Mouse (Mus musculus) spleen, postnatal 4 days (tissue): Measurements from ENCODE around the gene Pip4k2c.
A peak's percentile ranks its signal among the peaks of the same experiment; 100 is the strongest.

Experiments used
- DNase-seq, 2 experiments: peaks; one replicate each; pipeline ENCODE4 v3.0.0; 2022; ENCODE audit warnings: low spot score in 2 of 2

Pip4k2c gene

DNA sequence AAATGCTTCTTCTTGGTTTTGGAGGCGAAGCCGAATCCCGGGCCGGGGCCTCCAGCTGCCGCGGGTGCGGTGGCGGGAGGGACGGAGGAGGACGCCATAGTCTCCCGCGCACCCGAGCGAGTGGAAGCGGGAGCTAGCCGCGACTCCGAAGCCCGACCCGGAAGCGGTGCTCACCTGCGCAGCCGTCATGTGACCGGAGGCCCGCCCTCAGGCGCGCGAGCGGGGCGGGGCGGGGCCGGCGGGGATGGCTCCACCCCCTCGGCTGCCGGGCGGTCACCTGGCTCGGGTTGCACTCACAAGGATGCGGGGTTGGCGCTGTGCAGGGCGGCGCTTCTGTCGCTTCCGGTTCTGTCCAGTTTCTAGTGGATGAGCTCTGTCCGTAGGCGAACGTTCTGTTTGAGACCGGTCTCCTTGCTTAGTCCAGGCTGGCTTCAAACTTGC lies at the start of gene Pip4k2c:
Pip4k2c (minus strand) TSS at position 172 of the 441 bp plus-strand sequence.
- DNase-seq, result peak; percentile 93 to 97

- DNase-seq, result no peak
Observed at GRCm38 (mm10) chr10:127258489-127258888, 47.1 kb upstream of the Pip4k2c start.

DNA sequence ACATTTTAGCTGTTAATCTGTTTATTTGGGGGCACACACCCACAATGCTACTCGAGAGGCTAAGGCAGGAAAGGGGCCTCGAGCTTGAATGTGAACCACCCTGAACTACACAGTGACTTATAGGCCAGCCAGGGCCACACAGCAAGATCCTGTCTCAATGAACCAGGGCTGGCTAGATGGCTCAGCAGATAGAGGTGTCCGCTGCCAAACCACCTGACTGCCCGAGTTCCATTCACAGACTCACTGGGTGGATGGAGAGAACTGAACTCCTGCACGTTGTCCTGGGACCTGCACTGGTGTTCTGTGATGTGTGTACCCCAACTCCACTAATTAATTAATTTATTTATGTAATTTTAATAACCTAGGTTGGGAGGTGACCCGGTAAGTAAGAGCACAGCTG lies 46.4 kb upstream of the Pip4k2c start:
- no peak for DNase-seq

DNA sequence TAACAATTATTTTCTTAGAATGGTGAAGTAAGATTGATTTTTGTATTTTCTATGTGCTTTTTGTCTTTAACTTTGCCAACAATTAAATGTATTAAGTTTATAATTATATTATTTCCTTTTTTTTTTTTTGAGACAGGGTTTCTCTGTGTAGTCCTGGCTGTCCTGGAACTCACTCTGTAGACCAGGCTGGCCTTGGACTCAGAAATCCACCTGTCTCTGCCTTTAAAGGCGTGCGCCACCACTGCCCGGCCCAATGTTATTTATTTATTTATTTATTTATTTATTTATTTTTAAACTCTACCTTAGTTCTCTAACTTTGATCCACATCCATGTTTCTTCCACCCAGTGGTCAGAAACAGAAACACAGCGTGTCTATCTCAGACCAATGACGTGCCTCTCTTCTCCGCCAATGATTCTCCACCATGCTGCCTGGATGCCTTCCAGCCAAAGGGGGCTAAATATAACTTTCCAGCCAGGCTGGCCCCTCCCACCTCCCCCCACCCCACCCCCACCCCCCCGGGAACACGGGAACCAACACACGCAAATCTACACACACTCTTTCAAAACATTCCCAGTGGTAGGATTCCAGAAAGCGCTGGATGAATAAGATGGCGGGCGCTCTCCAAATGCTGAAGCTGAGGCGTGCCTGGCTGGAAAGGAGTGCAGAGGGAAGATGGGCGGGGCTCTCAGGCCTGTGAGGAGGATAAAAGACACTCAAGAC lies 44.4 kb upstream of the Pip4k2c start:
- DNase-seq, result no peak

DNA sequence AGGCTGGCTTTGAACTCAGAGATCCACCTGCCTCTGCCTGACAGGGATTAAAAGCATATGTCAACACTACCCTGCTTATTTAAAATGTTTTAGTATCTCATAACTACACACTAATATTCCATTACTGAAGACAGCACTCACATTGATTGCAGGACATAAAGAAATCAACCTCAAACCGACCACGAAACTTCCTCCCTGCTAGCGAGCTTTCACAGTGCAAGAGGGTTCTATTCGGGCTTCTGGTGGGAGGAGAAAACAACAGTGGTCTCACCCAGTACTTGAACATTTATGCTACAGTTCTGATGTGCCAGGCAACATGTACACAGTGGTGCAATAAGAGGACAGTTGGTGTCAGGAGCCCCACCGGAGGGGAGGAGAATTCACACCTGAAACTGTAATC lies 39.4 kb upstream of the Pip4k2c start:
- DNase-seq, result no peak

DNA sequence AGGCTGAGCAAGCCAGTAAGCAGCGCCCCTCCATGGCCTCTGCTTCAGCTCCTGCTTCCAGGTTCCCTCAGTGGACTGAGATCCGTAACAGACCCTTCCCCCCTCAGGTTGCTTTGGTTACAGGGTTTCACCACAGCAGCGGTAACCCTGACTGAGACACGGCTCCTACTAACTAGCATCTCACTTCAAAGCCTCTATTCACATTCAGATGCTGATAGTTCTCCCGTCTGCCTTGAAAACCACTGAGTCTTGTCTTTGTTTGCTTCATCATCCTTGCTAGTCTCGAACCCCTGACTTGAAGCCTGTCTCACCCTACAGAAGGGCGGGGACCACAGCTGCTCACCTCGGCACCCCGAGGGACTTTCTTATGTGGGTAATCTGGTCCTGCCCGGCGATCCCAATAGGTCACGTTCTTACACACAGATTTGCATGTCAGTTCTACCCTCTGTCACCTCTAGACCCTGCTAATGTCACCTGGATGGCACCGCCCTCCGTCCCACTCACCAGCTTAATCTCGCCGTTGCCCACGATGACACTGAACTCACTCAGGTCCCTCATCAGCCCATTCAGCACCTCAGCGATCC lies 26.9 kb upstream of the Pip4k2c start:
- DNase-seq, result no peak

- DNase-seq, result no peak
Observed at GRCm38 (mm10) chr10:127236541-127236940, 25.2 kb upstream of the Pip4k2c start.

DNA sequence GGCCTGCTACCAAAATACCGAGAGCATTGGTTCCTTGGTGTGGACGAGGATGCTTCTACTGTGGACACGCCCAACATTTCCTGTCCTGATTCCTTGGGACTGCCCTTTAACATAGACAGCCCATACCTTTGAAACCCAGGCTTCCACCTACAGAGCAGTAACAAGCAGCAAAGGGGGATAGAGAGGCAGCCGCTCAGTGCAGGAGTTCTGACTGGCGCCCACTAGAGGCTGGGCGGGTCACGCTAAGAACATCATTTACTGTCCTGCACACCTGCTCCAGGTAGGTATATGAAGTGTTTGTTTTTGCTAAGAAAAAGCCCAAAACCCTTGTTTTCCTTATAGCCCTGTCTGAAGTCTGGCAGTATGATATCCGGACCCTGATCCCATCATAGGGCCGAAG lies 21.8 kb upstream of the Pip4k2c start:
- DNase-seq, result no peak

DNA sequence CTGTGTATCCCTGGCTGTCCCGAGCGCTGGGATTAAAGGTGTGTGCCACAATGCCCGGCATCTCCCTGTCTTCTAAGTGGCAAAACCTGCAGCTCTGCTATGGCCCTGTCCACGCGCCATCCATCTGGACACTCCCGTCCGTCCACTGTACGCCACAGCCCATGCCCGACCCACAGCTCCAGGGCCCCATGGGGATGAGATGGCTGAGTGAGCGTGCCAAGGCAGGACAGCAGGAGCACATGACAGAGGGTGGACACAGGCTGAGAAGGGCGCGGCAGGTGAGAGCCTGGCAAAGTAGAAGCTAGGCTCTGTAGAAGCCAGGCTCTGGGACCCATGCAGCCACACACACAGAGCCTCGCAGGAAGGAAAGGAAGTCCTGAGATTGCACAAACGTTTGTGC lies 20.4 kb upstream of the Pip4k2c start:
- no peak for DNase-seq

GRCm38 (mm10) chr10:127230693-127231092 lies 19.3 kb upstream of the Pip4k2c start:
- DNase-seq, result no peak

GRCm38 (mm10) chr10:127228897-127229296 lies 17.5 kb upstream of the Pip4k2c start:
- peak in 1 of 2 experiments; percentile 45 for DNase-seq

- DNase-seq, result no peak
Observed at GRCm38 (mm10) chr10:127227163-127227562, 15.8 kb upstream of the Pip4k2c start.

DNA sequence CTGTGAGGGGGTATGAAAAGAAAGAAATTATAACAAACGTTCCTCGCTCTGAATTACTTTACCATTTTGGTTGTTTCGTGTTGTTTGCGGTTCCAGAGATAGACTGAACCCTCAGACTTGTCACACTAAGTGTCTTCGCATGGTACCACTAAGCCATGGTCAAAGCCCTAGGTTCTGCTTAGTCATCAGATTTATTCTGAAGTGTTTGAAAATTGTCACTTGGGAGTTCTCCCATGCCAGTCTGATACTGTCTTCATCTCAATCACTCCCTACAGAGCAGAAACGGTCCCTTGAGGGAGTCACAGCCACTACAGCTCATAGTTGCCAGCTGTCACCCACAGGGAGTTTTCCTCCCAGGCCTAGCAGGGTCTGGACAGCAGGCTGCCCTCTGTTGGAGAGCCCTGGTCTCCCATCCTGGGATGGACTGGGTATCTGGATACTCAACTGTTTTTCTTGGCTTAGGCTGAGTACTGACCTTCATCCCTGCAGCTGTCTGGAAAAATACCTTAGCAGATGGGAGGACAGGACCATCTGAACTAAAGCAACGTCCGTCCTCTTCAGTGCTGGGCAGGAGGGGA lies 15.0 kb upstream of the Pip4k2c start:
- peak in 1 of 2 experiments; percentile 63 for DNase-seq

- peak in 1 of 2 experiments; percentile 60 for DNase-seq
Observed at GRCm38 (mm10) chr10:127225732-127226131, 14.3 kb upstream of the Pip4k2c start.

GRCm38 (mm10) chr10:127225213-127225612 lies 13.8 kb upstream of the Pip4k2c start:
- DNase-seq, result no peak

- no peak for DNase-seq
Observed at GRCm38 (mm10) chr10:127218339-127218738, 7.0 kb upstream of the Pip4k2c start.

GRCm38 (mm10) chr10:127217177-127217576 lies 5.8 kb upstream of the Pip4k2c start:
- DNase-seq, result no peak

- DNase-seq, result no peak
Observed at GRCm38 (mm10) chr10:127216456-127216855, 5.1 kb upstream of the Pip4k2c start.

GRCm38 (mm10) chr10:127214422-127214803 lies 3.0 kb upstream of the Pip4k2c start:
- DNase-seq, result no peak

DNA sequence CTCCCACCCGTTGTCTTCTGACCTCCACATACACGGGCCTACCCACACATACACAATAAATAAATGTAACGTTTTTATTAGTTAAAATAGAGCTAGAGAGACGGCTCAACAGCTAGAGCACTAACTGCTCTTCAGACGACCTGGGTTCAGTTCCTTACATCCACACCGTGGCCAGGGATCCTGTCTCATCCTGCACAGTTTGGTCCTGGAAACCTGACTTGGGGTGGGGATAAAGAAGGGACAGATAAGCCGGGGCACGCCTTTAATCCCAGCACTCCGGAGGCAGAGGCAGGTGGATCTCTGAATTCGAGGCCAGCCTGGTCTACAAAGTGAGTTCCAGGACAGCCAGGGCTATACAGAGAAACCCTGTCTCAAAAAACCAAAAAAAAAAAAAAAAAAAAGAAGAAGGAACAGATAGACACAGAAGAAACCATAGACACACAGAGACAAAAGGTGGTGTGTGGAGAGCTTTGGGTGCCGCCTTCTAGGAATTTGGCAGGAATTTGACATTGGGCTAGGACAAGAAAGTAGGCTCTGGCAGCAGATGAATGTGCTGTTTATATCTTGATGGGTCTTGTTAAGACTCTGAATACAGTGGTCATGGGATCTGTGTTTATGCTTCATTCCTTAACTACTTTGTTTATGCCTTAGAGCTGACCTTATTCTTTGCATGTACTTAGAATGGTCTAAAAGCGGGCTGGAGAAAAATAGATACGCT lies 2.5 kb upstream of the Pip4k2c start:
- no peak for DNase-seq

- no peak for DNase-seq
Observed at GRCm38 (mm10) chr10:127213272-127213671, 1.9 kb upstream of the Pip4k2c start.

DNA sequence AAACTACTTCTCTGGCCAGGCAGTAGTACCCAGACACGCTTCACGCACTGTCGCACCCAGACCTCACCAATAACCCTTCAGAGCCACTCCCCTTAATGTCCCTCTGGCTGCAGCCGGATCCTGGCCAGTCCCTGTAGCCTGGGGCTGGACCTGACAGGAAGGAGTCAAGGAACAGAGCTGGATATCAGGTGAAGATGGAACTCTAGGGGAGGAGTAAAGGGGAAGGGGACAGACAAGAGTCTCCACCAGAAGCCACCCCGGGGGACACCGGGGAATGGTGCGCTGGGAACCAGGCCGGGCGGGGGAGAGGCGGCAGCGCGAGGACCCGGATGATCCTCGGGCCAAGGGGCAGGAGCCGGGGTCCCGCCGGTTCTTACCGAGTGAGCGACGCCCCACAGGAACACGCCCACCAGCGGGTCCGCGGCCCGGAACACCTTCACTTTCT lies 402 bp downstream of the Pip4k2c start:
- no peak for DNase-seq
